ENCODE assay signal across 18 mouse cellular contexts in genomic region chr1:55195021-55195420, GRCm38 (mm10). TPM values are rescaled to one million over a fixed set of nuclear protein-coding genes. Genes with fewer than 3 reads are reported as not detected.
DNase-seq lines count a peak whose midpoint lies in the region; ATAC-seq and TF ChIP-seq lines count a peak whose summit lies in the region.
"Had no signal": no experiment of that assay in that cellular context is flagged by ENCODE, and none has a peak within 500 bp of the region (broad histone marks: within the 10 kb centered on the region; RNA-seq: fewer than 3 reads in every experiment).

No protein-coding gene starts in this region.

- peaks cover 7% of the 10 kb centered on the region; the same call in 1 of the 2 replicates for H3K27me3 ChIP-seq in midbrain, embryonic 13.5 days
- H3K27me3 ChIP-seq: embryonic facial prominence, embryonic 13.5 days; hindbrain, embryonic 13.5 days had no signal

- no peaks in the 10 kb centered on the region for H3K36me3 ChIP-seq in midbrain, embryonic 13.5 days
- H3K36me3 ChIP-seq: forebrain, embryonic 12.5 days; heart, embryonic 10.5 days; hindbrain, embryonic 13.5 days had no signal

- H3K9me3 ChIP-seq in midbrain, embryonic 13.5 days: no peaks in the 10 kb centered on the region
- H3K9me3 ChIP-seq: embryonic facial prominence, embryonic 13.5 days; forebrain, embryonic 12.5 days; heart, embryonic 10.5 days; hindbrain, embryonic 13.5 days had no signal

- H3K4me3 ChIP-seq in layer of hippocampus, adult 2 months: no peak overlapping the region
- H3K4me3 ChIP-seq in midbrain, embryonic 13.5 days (replicated peaks): no peak overlapping the region
- H3K4me3 ChIP-seq: embryonic facial prominence, embryonic 13.5 days; forebrain, embryonic 12.5 days; gastrocnemius, adult 2 months; heart, embryonic 10.5 days; hindbrain, embryonic 13.5 days had no signal

- TF ChIP-seq CTCF in layer of hippocampus, adult 2 months (conservative IDR thresholded peaks at IDR 0.05): no peak
- no peak for TF ChIP-seq CTCF in brain, embryonic 14.5 days (IDR thresholded peaks at IDR 0.05; ENCODE audit: borderline replicate concordance, extremely low read depth, insufficient read depth, insufficient read length)

- WGBS in midbrain, embryonic 13.5 days: 56% methylated on average over 4 of the region's 4 CpGs

- H3K27ac ChIP-seq in layer of hippocampus, adult 2 months: peak overlapping the region; percentile 76
- H3K27ac ChIP-seq in midbrain, embryonic 13.5 days: no peak overlapping the region
- H3K27ac ChIP-seq: forebrain, embryonic 12.5 days; gastrocnemius, adult 2 months; hindbrain, embryonic 13.5 days had no signal

- no peak for ATAC-seq in midbrain, embryonic 13.5 days
- ATAC-seq in granulocyte monocyte progenitor cell, adult 5-6 weeks (replicated peaks; ENCODE audit: poor library complexity, severe bottlenecking): no peak

- TF ChIP-seq POLR2A in brain, embryonic 14.5 days (IDR thresholded peaks at IDR 0.05; ENCODE audit: borderline replicate concordance, extremely low read depth, insufficient read depth, insufficient read length, poor library complexity, severe bottlenecking): no peak

- H3K9ac ChIP-seq in midbrain, embryonic 13.5 days (replicated peaks): no peak overlapping the region
- H3K9ac ChIP-seq: embryonic facial prominence, embryonic 13.5 days; forebrain, embryonic 12.5 days; hindbrain, embryonic 13.5 days had no signal

- peak overlapping the region; percentile 41 for H3K4me2 ChIP-seq in midbrain, embryonic 13.5 days (replicated peaks)
- H3K4me2 ChIP-seq: embryonic facial prominence, embryonic 13.5 days had no signal

- no peak for DNase-seq in layer of hippocampus, adult 2 months (ENCODE audit: low spot score in 2 of 2)
- DNase-seq in layer of hippocampus, adult 18-20 months (ENCODE audit: low spot score in 2 of 2): no peak
- DNase-seq in R1 (ENCODE audit: low read depth, low spot score): peak; percentile 43
- peak; percentile 44 for DNase-seq in brain, embryonic 14.5 days (ENCODE audit: low read depth)
- DNase-seq in left cerebral cortex, adult 18-20 months (ENCODE audit: low spot score in 2 of 2): no peak
- DNase-seq in thymus, postnatal 0 days (ENCODE audit: low spot score): no peak
- DNase-seq: cerebellum, adult 11-12 months; cerebellum, postnatal 25 days; gastrocnemius, adult 2 months; gastrocnemius, postnatal 25 days; heart, postnatal 10 days; heart, postnatal 4 days had no signal

- peaks cover 43% of the 10 kb centered on the region for H3K4me1 ChIP-seq in midbrain, embryonic 13.5 days (replicated peaks)

RNA-seq across cellular contexts. Expression of gene Rftn2, which starts 31.6 kb away (rescaled TPM):
- total RNA-seq in layer of hippocampus, adult 2 months (2021): 10 to 100 TPM; 32.2 to 35.8 TPM
- 10 to 100 TPM; 35.6 to 36.4 TPM for total RNA-seq in layer of hippocampus, adult 18-20 months (2021)
- 8.2 and 8.7 TPM in 2 replicates for polyA plus RNA-seq in brain, embryonic 14.5 days (2012; rRNA removed)
- 7.6 and 8.5 TPM in 2 replicates for polyA plus RNA-seq in midbrain, embryonic 13.5 days (2015; fragmentation: Nextera tagmentation; extraction: Ambion mirVana)
- 10 to 100 TPM; 21.9 to 25.1 TPM for total RNA-seq in left cerebral cortex, adult 18-20 months (2021)
- polyA plus RNA-seq in thymus, postnatal 0 days (2015; fragmentation: Nextera tagmentation; extraction: Ambion mirVana): 0.80 and 1.1 TPM in 2 replicates
- 0.73 and 4.4 TPM in 2 replicates for total RNA-seq in granulocyte monocyte progenitor cell, adult 5-6 weeks (2014; fragmentation: Nextera tagmentation)
- total RNA-seq in granulocyte monocyte progenitor cell, adult 5-6 weeks (2017): 1.9 and 7.0 TPM in 2 replicates

RNA-seq across cellular contexts. Expression of gene Mars2, which starts 42.0 kb away (rescaled TPM):
- 1 to 10 TPM; 8.8 to 9.5 TPM for total RNA-seq in layer of hippocampus, adult 2 months (2021)
- total RNA-seq in layer of hippocampus, adult 18-20 months (2021): 1 to 10 TPM; 8.1 to 8.6 TPM
- 4.1 and 4.3 TPM in 2 replicates for polyA plus RNA-seq in brain, embryonic 14.5 days (2012; rRNA removed)
- polyA plus RNA-seq in midbrain, embryonic 13.5 days (2015; fragmentation: Nextera tagmentation; extraction: Ambion mirVana): 3.2 and 3.6 TPM in 2 replicates
- total RNA-seq in left cerebral cortex, adult 18-20 months (2021): 10 to 100 TPM in 1 of 2 experiments, 1 to 10 TPM in 1; 8.7 to 10.1 TPM
- 3.5 and 3.8 TPM in 2 replicates for polyA plus RNA-seq in thymus, postnatal 0 days (2015; fragmentation: Nextera tagmentation; extraction: Ambion mirVana)
- total RNA-seq in granulocyte monocyte progenitor cell, adult 5-6 weeks (2014; fragmentation: Nextera tagmentation): 6.7 and 7.3 TPM in 2 replicates
- 7.7 and 9.0 TPM in 2 replicates for total RNA-seq in granulocyte monocyte progenitor cell, adult 5-6 weeks (2017)

Comparison
In these comparisons a context has a peak if more than half of its experiments do, and no peak if none do; other contexts are left out.
1. DNase-seq: peak in R1 (single experiment) and brain, embryonic 14.5 days (single experiment); none in layer of hippocampus, adult 2 months (0 of 2), layer of hippocampus, adult 18-20 months (0 of 2), left cerebral cortex, adult 18-20 months (0 of 2) and thymus, postnatal 0 days (single experiment).